ENCODE assay signal across 7 mouse cellular contexts in genomic region chr6:55443927-55444688, GRCm38 (mm10). TPM values are rescaled to one million over a fixed set of nuclear protein-coding genes. Genes with fewer than 3 reads are reported as not detected.
DNase-seq lines count a peak whose midpoint lies in the region; ATAC-seq lines count a peak whose summit lies in the region.

No protein-coding gene starts in this region.

- peak; percentile 42 for DNase-seq in NIH3T3 (ENCODE audit: low read depth)
- peak; percentile 70 for DNase-seq in brain, embryonic 18.5 days (ENCODE audit: low read depth, low spot score)
- DNase-seq in adrenal gland, adult 8-10 months = no peak

- H3K36me3 ChIP-seq in hindbrain, embryonic 13.5 days = no peaks in the 10 kb centered on the region
- H3K36me3 ChIP-seq in midbrain, embryonic 16.5 days (ENCODE audit: control insufficient read depth, insufficient read depth, low read length) = no peaks in the 10 kb centered on the region

- H3K4me2 ChIP-seq in hindbrain, embryonic 13.5 days = no peak overlapping the region
- no peak overlapping the region for H3K4me2 ChIP-seq in midbrain, embryonic 16.5 days (ENCODE audit: low read length)

- H3K27me3 ChIP-seq in hindbrain, embryonic 13.5 days = no peaks in the 10 kb centered on the region
- H3K27me3 ChIP-seq in midbrain, embryonic 16.5 days (ENCODE audit: control insufficient read depth, insufficient read depth, low read depth, low read length) = no peaks in the 10 kb centered on the region

- 16% methylated on average over 2 of the region's 2 CpGs for WGBS in hindbrain, embryonic 13.5 days
- 3% methylated on average over 2 of the region's 2 CpGs for WGBS in midbrain, embryonic 16.5 days

- H3K4me3 ChIP-seq in hindbrain, embryonic 13.5 days = no peak overlapping the region
- no peak overlapping the region for H3K4me3 ChIP-seq in midbrain, embryonic 16.5 days (ENCODE audit: low read depth, low read length)

- peaks cover 42% of the 10 kb centered on the region for H3K4me1 ChIP-seq in hindbrain, embryonic 13.5 days (replicated peaks)
- H3K4me1 ChIP-seq in midbrain, embryonic 16.5 days (ENCODE audit: control insufficient read depth, insufficient read depth, low read length) = no peaks in the 10 kb centered on the region

- H3K9ac ChIP-seq in hindbrain, embryonic 13.5 days = no peak overlapping the region
- H3K9ac ChIP-seq in midbrain, embryonic 16.5 days (ENCODE audit: low read depth, low read length) = no peak overlapping the region

- H3K9me3 ChIP-seq in hindbrain, embryonic 13.5 days = no peaks in the 10 kb centered on the region
- H3K9me3 ChIP-seq in midbrain, embryonic 16.5 days (replicated peaks; ENCODE audit: control insufficient read depth, low read length, poor library complexity, severe bottlenecking) = no peaks in the 10 kb centered on the region

- H3K27ac ChIP-seq in hindbrain, embryonic 13.5 days = peak overlapping the region; percentile 83
- peak overlapping the region; percentile 67 for H3K27ac ChIP-seq in midbrain, embryonic 16.5 days (ENCODE audit: low read length)

- ATAC-seq in hindbrain, embryonic 13.5 days (ENCODE audit: low FRiP score) = peak; percentile 91
- ATAC-seq in midbrain, embryonic 16.5 days = peak; percentile 91
- ATAC-seq in erythroblast, adult 5-6 weeks (replicated peaks; ENCODE audit: low FRiP score, poor library complexity, severe bottlenecking) = no peak
- ATAC-seq in CD4-positive, CD25-positive, alpha-beta regulatory T cell, adult 4 months = no peak

RNA-seq across cellular contexts. Expression of gene Adcyap1r1, which starts 7.7 kb away (rescaled TPM):
- polyA plus RNA-seq in hindbrain, embryonic 13.5 days (2015; fragmentation: Nextera tagmentation; extraction: Ambion mirVana) = 45.4 and 51.0 TPM in 2 replicates
- polyA plus RNA-seq in midbrain, embryonic 16.5 days (2015; fragmentation: Nextera tagmentation; extraction: Ambion mirVana) = 46.9 and 60.8 TPM in 2 replicates
- 0.19 TPM in 1 of 2 replicates, not detected in the other for total RNA-seq in erythroblast, adult 5-6 weeks (2015; ENCODE audit: low replicate concordance)
- total RNA-seq in erythroblast, adult 5-6 weeks (2017; ENCODE audit: low replicate concordance) = 0.09 TPM in 1 of 2 replicates, not detected in the other
- polyA plus RNA-seq in CD4-positive, CD25-positive, alpha-beta regulatory T cell, adult 4 months (2017; shearing (Covaris generic)) = not detected
- total RNA-seq in adrenal gland, adult 8-10 months (2022) = 10 to 100 TPM; 43.9 to 62.8 (median 50.4) TPM

Comparison
In these comparisons a context has a peak if more than half of its experiments do, and no peak if none do; other contexts are left out.
1. ATAC-seq: peak in hindbrain, embryonic 13.5 days (single experiment) and midbrain, embryonic 16.5 days (single experiment); none in erythroblast, adult 5-6 weeks (single experiment) and CD4-positive, CD25-positive, alpha-beta regulatory T cell, adult 4 months (single experiment).
2. RNA of gene Adcyap1r1, which starts 7.7 kb away (polyA plus RNA-seq): 46.9 to 60.8 TPM in midbrain, embryonic 16.5 days and 45.4 to 51.0 TPM in hindbrain, embryonic 13.5 days; not detected in CD4-positive, CD25-positive, alpha-beta regulatory T cell, adult 4 months; every median in the first group is over 10 times any median in the second.